Mouse (Mus musculus) C2C12 (cell line): ENCODE measurements around the gene Ptms. TPM values are rescaled to one million over a fixed set of nuclear protein-coding genes. Genes with fewer than 3 reads are reported as not detected.
A peak's percentile ranks its signal among the peaks of the same experiment; 100 is the strongest.

Experiments used
- H3K27me3 ChIP-seq: one replicate; pipeline ENCODE4 v1.6.1; 2011; ENCODE audit not compliant: control insufficient read depth, insufficient read depth, insufficient read length
- H3K36me3 ChIP-seq: one replicate; pipeline ENCODE4 v1.6.1; 2011; ENCODE audit not compliant: control insufficient read depth, insufficient read depth
- H3K4me3 ChIP-seq: one replicate; pipeline ENCODE4 v1.5.1; 2011; ENCODE audit warnings: mild to moderate bottlenecking, control low read depth; ENCODE audit not compliant: poor library complexity, insufficient read depth, severe bottlenecking
- H3K79me2 ChIP-seq: one replicate; pipeline ENCODE4 v1.6.1; 2011; ENCODE audit not compliant: control insufficient read depth, insufficient read depth
- H3K79me3 ChIP-seq: one replicate; pipeline ENCODE4 v1.6.1; 2011; ENCODE audit warnings: low read depth, control low read depth
- H3ac ChIP-seq: one replicate; pipeline ENCODE3; 2011; ENCODE audit warnings: low read depth; ENCODE audit not compliant: control insufficient read depth, insufficient read length
- CEBPB ChIP-seq: IDR thresholded peaks from one replicate; pipeline ENCODE4 v1.6.1; 2011; ENCODE audit warnings: low read depth, mild to moderate bottlenecking, control low read depth, moderate library complexity
- CTCF ChIP-seq: IDR thresholded peaks from one replicate; pipeline ENCODE4 v1.5.1; 2011; ENCODE audit not compliant: control insufficient read depth, insufficient read depth, insufficient read length
- FOSL1 ChIP-seq: IDR thresholded peaks from one replicate; pipeline ENCODE4 v1.8.0; 2011; ENCODE audit warnings: mild to moderate bottlenecking, low read length; ENCODE audit not compliant: poor library complexity, insufficient read depth, severe bottlenecking
- MAX ChIP-seq: IDR thresholded peaks from one replicate; pipeline ENCODE4 v1.6.1; 2011; ENCODE audit warnings: mild to moderate bottlenecking, control low read depth
- MYOD1 ChIP-seq: IDR thresholded peaks from one replicate; pipeline ENCODE4 v1.6.1; 2011; ENCODE audit warnings: low read depth; ENCODE audit not compliant: control insufficient read depth, insufficient read length
- MYOG ChIP-seq: IDR thresholded peaks from one replicate; pipeline ENCODE4 v1.6.1; 2011; ENCODE audit not compliant: control insufficient read depth, insufficient read length; ENCODE audit errors: extremely low read depth
- USF1 ChIP-seq: IDR thresholded peaks from one replicate; pipeline ENCODE4 v1.6.1; 2011; ENCODE audit warnings: low read depth, mild to moderate bottlenecking, control low read depth, moderate library complexity
- polyA plus RNA-seq: library from polyadenylated mRNA; unstranded; fragments of >200 nt; fragmentation: generic; extraction: Trizol; gene quantifications from one replicate; pipeline ENCODE4 v1.2.1, GENCODE M21; 2012; ENCODE audit warnings: missing spikeins

The Ptms gene
- polyA plus RNA-seq, 1 experiment = 1,903 TPM

- Histone ChIP-seq H3K79me2 (peaks cover 48% of the 10 kb centered on the region), H3K4me3 (peak overlapping the region; percentile 85)
- TF ChIP-seq CEBPB (no peak), MYOD1 (no peak), CTCF (no peak), MAX (no peak), MYOG (no peak), USF1 (no peak), FOSL1 (no peak)
Measured at GRCm38 (mm10) chr6:124964638-124965037, 44.7 kb upstream of the Ptms start.

GRCm38 (mm10) chr6:124961021-124961420 is 41.1 kb upstream of the Ptms start:
- Histone ChIP-seq H3K79me3 (peaks cover 25% of the 10 kb centered on the region), H3K4me3 (no peak overlapping the region), H3K79me2 (peaks cover 39% of the 10 kb centered on the region), H3K27me3 (no peaks in the 10 kb centered on the region), H3ac (no peak overlapping the region), H3K36me3 (peaks cover 63% of the 10 kb centered on the region)
- TF ChIP-seq MAX = no peak
- TF ChIP-seq USF1 = no peak
- no peak for TF ChIP-seq MYOD1
- no peak for TF ChIP-seq FOSL1
- no peak for TF ChIP-seq CTCF
- no peak for TF ChIP-seq MYOG
- no peak for TF ChIP-seq CEBPB

More at GRCm38 (mm10) chr6:124964638-124965037, 44.7 kb upstream of the Ptms start:
- Histone ChIP-seq H3K27me3 (no peaks in the 10 kb centered on the region), H3K79me3 (peaks cover 26% of the 10 kb centered on the region), H3K36me3 (peaks cover 39% of the 10 kb centered on the region), H3ac (peak overlapping the region; percentile 87)

GRCm38 (mm10) chr6:124959960-124960359 is 40.1 kb upstream of the Ptms start:
- no peak overlapping the region for H3K4me3 ChIP-seq
- peaks cover 31% of the 10 kb centered on the region for H3K79me2 ChIP-seq
- H3K27me3 ChIP-seq = no peaks in the 10 kb centered on the region
- peaks cover 20% of the 10 kb centered on the region for H3K79me3 ChIP-seq
- H3K36me3 ChIP-seq = peaks cover 66% of the 10 kb centered on the region
- H3ac ChIP-seq = no peak overlapping the region
- TF ChIP-seq USF1 = no peak
- TF ChIP-seq CEBPB = no peak
- no peak for TF ChIP-seq CTCF
- no peak for TF ChIP-seq MYOG
- TF ChIP-seq FOSL1 = no peak
- no peak for TF ChIP-seq MYOD1
- no peak for TF ChIP-seq MAX

- TF ChIP-seq MAX (no peak), FOSL1 (no peak), CEBPB (no peak), MYOG (no peak), USF1 (no peak), MYOD1 (no peak), CTCF (no peak)
- Histone ChIP-seq H3K36me3 (peaks cover 56% of the 10 kb centered on the region), H3K79me3 (peaks cover 4% of the 10 kb centered on the region)
Measured at GRCm38 (mm10) chr6:124958127-124958526, 38.2 kb upstream of the Ptms start.

GRCm38 (mm10) chr6:124955212-124955611 is 35.3 kb upstream of the Ptms start:
- no peak for TF ChIP-seq MAX
- no peak for TF ChIP-seq MYOG
- no peak for TF ChIP-seq CTCF
- TF ChIP-seq FOSL1 = no peak
- TF ChIP-seq CEBPB = no peak
- no peak for TF ChIP-seq MYOD1
- no peak for TF ChIP-seq USF1
- Histone ChIP-seq H3ac (no peak overlapping the region), H3K79me3 (no peaks in the 10 kb centered on the region), H3K4me3 (no peak overlapping the region), H3K36me3 (peaks cover 32% of the 10 kb centered on the region), H3K27me3 (no peaks in the 10 kb centered on the region), H3K79me2 (no peaks in the 10 kb centered on the region)

More at GRCm38 (mm10) chr6:124958127-124958526, 38.2 kb upstream of the Ptms start:
- H3ac ChIP-seq = no peak overlapping the region
- no peak overlapping the region for H3K4me3 ChIP-seq
- peaks cover 12% of the 10 kb centered on the region for H3K79me2 ChIP-seq
- H3K27me3 ChIP-seq = no peaks in the 10 kb centered on the region

- no peaks in the 10 kb centered on the region for H3K79me2 ChIP-seq
- no peak overlapping the region for H3ac ChIP-seq
- no peaks in the 10 kb centered on the region for H3K79me3 ChIP-seq
- no peak overlapping the region for H3K4me3 ChIP-seq
- no peaks in the 10 kb centered on the region for H3K27me3 ChIP-seq
- H3K36me3 ChIP-seq = peaks cover 22% of the 10 kb centered on the region
- TF ChIP-seq CEBPB = no peak
- TF ChIP-seq MAX = no peak
- no peak for TF ChIP-seq USF1
- no peak for TF ChIP-seq MYOD1
- no peak for TF ChIP-seq FOSL1
- no peak for TF ChIP-seq CTCF
- no peak for TF ChIP-seq MYOG
Measured at GRCm38 (mm10) chr6:124953991-124954715, 34.2 kb upstream of the Ptms start.
